Mouse (Mus musculus): ENCODE measurements around the gene Cox6a1. TPM values are rescaled to one million over a fixed set of nuclear protein-coding genes. Genes with fewer than 3 reads are reported as not detected.

Cox6a1 gene
- polyA plus RNA-seq, 1 experiment from 2014 or later: 1,325 TPM

DNA sequence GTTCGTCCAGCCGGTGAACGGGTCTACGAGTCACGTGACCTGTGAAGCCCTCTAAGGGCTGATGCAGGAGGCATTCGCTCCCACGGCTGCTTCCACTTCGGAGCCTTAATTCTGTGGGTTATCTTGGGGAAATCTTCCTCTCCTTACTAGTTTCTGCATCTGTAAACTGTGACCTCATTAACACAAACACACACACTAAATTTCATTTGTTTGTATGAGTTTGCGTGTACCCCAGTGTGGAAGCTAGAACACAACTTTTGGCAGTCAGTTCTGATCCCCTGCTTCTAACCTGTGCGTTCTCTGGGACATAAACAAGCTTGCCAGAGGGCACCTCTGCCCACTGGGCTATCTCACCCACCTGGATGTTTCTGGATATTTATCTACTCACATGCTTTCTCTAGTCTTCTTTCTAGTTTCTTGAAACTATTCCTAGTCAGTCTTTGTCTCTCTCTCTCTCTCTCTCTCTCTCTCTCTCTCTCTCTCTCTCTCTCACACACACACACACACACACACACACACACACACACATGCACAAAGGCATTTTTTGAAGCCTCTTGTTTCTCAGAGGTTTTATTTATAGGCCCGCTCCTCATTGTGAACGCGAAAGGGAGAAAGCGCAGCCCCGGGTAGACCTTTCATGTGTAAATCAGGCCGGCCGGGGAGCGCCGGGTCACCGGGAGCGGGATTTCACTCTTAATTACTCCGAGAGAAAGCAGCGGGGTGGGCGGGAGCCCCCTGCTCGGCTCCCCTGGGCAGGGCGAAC, 24.8 kb upstream of the Cox6a1 start:
- no peak for ATAC-seq (ENCODE audit: insufficient number of reproducible peaks, low FRiP score)
- Histone ChIP-seq H3K9ac (peak overlapping the region; percentile 75), H3K4me1 (replicated peaks) (peaks cover 4% of the 10 kb centered on the region; the same call in 1 of the 2 replicates), H3K27me3 (replicated peaks) (peaks cover 13% of the 10 kb centered on the region), H3K36me3 (no peaks in the 10 kb centered on the region), H3K27ac (ENCODE audit: poor library complexity, severe bottlenecking) (no peak overlapping the region), H3K9me3 (replicated peaks) (no peaks in the 10 kb centered on the region), H3K4me3 (peak overlapping the region; percentile 46), H3K4me2 (peak overlapping the region; percentile 82)
- 20% methylated on average over 26 of the region's 26 CpGs for WGBS

DNA sequence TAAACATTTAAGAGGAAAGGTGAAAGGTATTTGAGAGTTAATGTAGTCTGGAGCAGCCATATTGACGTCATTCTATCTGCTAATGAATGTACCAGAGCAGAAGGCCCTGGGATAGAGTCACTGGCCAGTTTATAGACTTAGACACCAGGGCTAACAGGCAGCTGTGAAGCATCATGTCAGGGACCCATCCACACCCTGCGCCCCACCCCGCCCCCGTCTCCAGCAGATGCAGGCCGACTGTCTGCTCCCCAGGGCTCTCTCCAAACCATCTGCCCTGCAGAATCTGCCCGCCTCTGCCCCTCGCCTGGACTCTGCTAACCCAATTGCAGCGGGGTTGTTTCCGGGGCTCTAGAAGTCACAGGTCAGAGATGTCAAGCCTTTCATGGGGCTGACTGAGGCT, 23.0 kb upstream of the Cox6a1 start:
- Histone ChIP-seq H3K4me3 (no peak overlapping the region), H3K27me3 (replicated peaks) (peaks cover 13% of the 10 kb centered on the region), H3K9me3 (replicated peaks) (no peaks in the 10 kb centered on the region), H3K4me2 (no peak overlapping the region), H3K9ac (no peak overlapping the region), H3K27ac (ENCODE audit: poor library complexity, severe bottlenecking) (no peak overlapping the region), H3K36me3 (no peaks in the 10 kb centered on the region), H3K4me1 (replicated peaks) (peaks cover 4% of the 10 kb centered on the region; the same call in 1 of the 2 replicates)
- ATAC-seq (ENCODE audit: insufficient number of reproducible peaks, low FRiP score): no peak
- WGBS: 37% methylated on average over 9 of the region's 9 CpGs

DNA sequence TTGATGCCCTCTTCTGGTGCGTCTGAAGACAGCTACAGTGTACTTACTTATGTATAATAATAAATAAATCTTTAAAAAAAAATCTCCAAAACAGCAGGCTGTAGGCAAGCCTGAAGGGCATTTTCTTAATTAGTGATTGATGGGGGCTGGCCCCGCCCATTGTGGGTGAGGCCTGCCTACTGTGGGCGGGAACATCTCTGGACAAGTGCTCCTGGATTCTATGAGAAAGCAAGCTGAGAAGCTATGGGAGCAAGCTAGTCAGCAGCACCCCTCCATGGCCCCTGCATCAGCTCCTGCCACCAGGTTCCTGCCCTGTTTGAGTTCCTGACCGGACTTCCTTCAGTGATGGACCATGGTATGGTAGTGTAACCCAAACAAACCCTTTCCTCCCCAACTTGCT, 16.0 kb upstream of the Cox6a1 start:
- Histone ChIP-seq H3K4me2 (no peak overlapping the region), H3K36me3 (no peaks in the 10 kb centered on the region), H3K4me1 (replicated peaks) (no peaks in the 10 kb centered on the region), H3K9ac (no peak overlapping the region), H3K27me3 (replicated peaks) (peaks cover 14% of the 10 kb centered on the region), H3K4me3 (no peak overlapping the region), H3K27ac (ENCODE audit: poor library complexity, severe bottlenecking) (no peak overlapping the region), H3K9me3 (replicated peaks) (no peaks in the 10 kb centered on the region)
- WGBS: 77% methylated on average over 4 of the region's 4 CpGs
- no peak for ATAC-seq (ENCODE audit: insufficient number of reproducible peaks, low FRiP score)

DNA sequence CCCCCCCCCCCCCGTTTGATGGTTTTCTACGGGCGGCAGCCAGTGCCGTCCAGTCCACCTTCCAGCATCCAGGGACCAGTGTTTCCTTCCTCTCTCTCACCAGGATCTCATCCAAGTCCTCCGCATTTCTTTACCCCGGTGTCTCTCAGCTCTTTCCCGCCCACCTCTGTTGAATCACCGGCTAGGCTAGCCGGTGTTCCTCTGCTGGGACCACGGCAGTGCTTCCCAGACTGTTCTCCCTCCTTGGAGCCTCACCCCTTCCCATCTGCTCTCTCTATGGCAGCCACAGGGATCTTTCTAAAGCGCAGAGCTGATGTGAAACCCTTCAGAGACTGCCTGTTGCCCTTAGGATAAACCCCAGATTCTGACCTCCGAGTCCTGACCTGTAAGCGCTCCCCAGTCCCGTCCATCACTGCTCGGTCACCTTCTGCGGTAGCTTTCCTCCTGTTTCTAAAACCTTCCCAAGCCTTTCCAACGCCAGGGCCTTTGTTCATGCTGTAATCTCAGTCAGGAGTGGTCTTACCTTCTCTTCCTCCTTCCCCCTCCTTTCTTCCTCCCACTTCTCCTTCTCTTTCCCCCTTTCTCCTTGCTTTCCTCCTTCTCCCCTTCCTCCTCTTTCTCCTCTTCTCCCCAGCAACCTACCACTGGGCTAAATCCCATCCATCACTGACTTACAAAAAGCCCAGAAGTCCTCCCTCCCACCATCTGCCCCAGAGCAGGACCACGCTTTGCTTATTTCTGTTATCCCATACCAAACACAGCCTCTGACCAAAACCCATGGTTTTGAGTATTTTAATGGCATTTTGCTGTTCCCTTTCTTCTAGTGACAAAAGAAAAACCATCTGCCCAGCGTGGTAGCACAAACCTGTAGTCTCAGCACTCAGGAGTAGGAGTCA, 14.3 kb upstream of the Cox6a1 start:
- Histone ChIP-seq H3K36me3 (no peaks in the 10 kb centered on the region), H3K4me2 (no peak overlapping the region)
- WGBS: 18% methylated on average over 19 of the region's 19 CpGs

DNA sequence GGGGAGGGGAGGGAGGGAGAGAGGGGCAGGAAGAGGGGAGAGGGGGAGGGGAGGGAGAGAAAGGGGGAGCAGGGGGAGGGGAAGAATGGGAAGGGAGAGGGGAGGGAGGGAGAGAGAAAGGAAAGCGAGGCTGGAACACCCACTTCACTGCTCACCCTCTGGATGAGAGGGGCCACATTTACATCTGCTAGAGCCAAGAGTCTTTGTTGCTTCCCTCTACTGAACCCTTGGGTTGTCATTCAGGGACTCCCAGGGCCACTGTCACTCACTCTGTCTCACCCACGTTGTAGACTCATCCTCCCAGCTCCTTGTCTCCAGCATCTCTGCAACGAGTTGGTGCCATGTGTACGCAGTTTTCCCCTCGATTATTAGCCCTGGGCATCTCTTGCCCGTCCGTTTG, 13.4 kb upstream of the Cox6a1 start:
- Histone ChIP-seq H3K27me3 (replicated peaks) (peaks cover 14% of the 10 kb centered on the region), H3K4me2 (no peak overlapping the region), H3K4me3 (no peak overlapping the region), H3K27ac (ENCODE audit: poor library complexity, severe bottlenecking) (no peak overlapping the region), H3K9ac (no peak overlapping the region), H3K9me3 (replicated peaks) (no peaks in the 10 kb centered on the region), H3K36me3 (no peaks in the 10 kb centered on the region), H3K4me1 (replicated peaks) (no peaks in the 10 kb centered on the region)
- ATAC-seq (ENCODE audit: insufficient number of reproducible peaks, low FRiP score): no peak
- 31% methylated on average over 7 of the region's 7 CpGs for WGBS

More for the DNA sequence above, 14.3 kb upstream of the Cox6a1 start:
- Histone ChIP-seq H3K9me3 (replicated peaks) (no peaks in the 10 kb centered on the region), H3K27me3 (replicated peaks) (peaks cover 14% of the 10 kb centered on the region), H3K4me1 (replicated peaks) (no peaks in the 10 kb centered on the region), H3K27ac (ENCODE audit: poor library complexity, severe bottlenecking) (no peak overlapping the region), H3K4me3 (no peak overlapping the region), H3K9ac (no peak overlapping the region)
- ATAC-seq (ENCODE audit: insufficient number of reproducible peaks, low FRiP score): no peak

DNA sequence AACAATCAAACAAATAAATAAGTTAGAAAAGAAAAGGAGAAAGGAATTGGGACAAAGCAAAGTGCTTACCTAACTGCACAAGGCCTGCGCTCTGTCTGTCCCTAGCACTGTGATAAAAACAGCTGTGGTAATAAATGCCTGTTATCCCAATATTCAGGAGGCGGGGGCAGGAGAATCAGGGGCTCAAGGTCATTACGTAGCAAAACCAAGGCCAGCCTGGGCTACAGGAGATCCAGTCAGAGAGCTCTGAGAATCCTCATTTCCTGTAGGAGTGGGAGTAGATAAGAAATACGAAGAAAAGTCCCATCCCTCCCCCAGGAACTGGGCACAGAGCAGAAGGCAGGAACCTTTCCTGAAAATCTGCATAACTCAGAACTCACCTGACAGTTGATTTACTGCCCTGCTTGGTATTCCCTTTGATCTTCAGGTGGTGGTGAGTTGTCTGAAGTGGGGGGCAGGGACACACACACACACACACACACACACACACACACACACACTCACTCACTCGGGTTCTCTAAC, 11.1 kb upstream of the Cox6a1 start:
- no peak overlapping the region for H3K27ac ChIP-seq (ENCODE audit: poor library complexity, severe bottlenecking)
- no peak for ATAC-seq (ENCODE audit: insufficient number of reproducible peaks, low FRiP score)
- H3K4me3 ChIP-seq: no peak overlapping the region
- H3K27me3 ChIP-seq (replicated peaks): peaks cover 14% of the 10 kb centered on the region
- no peaks in the 10 kb centered on the region for H3K36me3 ChIP-seq
- no peaks in the 10 kb centered on the region for H3K4me1 ChIP-seq (replicated peaks)
- no peak overlapping the region for H3K4me2 ChIP-seq
- 52% methylated on average over 5 of the region's 5 CpGs for WGBS
- no peaks in the 10 kb centered on the region for H3K9me3 ChIP-seq (replicated peaks)
- H3K9ac ChIP-seq: no peak overlapping the region

- Histone ChIP-seq H3K9ac (no peak overlapping the region), H3K4me2 (no peak overlapping the region)
- 83% methylated on average over 8 of the region's 8 CpGs for WGBS
Observed at GRCm38 (mm10) chr5:115359438-115359837, 10.7 kb upstream of the Cox6a1 start.

DNA sequence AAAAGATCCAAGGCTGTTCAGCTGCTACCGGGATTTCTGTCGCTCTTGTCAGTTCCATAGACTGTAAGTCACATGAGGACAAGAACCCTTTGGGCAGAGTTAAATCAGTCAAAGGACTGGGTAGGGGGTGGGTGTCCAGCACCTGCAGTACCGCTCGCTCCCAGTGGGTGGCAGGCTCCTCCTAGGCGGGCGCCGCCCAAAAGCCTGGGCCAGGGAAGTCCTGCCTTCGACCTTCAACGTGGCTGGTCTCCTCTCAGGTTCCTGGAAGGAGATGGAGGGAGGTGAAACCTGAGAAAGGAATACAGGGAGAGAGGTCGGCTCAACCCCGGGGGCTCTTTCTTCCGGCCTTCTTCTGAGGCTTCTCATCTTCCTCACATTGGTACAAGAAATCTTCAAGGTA, 10.1 kb upstream of the Cox6a1 start:
- peak; percentile 63; the same call in 1 of the 2 replicates for ATAC-seq (ENCODE audit: insufficient number of reproducible peaks, low FRiP score)
- Histone ChIP-seq H3K4me1 (replicated peaks) (no peaks in the 10 kb centered on the region), H3K4me3 (no peak overlapping the region), H3K27ac (ENCODE audit: poor library complexity, severe bottlenecking) (no peak overlapping the region), H3K4me2 (no peak overlapping the region; the same call in 1 of the 2 replicates), H3K27me3 (replicated peaks) (peaks cover 14% of the 10 kb centered on the region), H3K9ac (no peak overlapping the region), H3K36me3 (no peaks in the 10 kb centered on the region), H3K9me3 (replicated peaks) (no peaks in the 10 kb centered on the region)
- WGBS: 4% methylated on average over 12 of the region's 12 CpGs

More at GRCm38 (mm10) chr5:115359438-115359837, 10.7 kb upstream of the Cox6a1 start:
- Histone ChIP-seq H3K4me3 (no peak overlapping the region), H3K36me3 (no peaks in the 10 kb centered on the region), H3K4me1 (replicated peaks) (no peaks in the 10 kb centered on the region), H3K27ac (ENCODE audit: poor library complexity, severe bottlenecking) (no peak overlapping the region), H3K27me3 (replicated peaks) (peaks cover 14% of the 10 kb centered on the region), H3K9me3 (replicated peaks) (no peaks in the 10 kb centered on the region)
- ATAC-seq (ENCODE audit: insufficient number of reproducible peaks, low FRiP score): no peak

GRCm38 (mm10) chr5:115355070-115355469, 6.3 kb upstream of the Cox6a1 start:
- Histone ChIP-seq H3K9me3 (replicated peaks) (0 out of 2 replicates have a peak, but pooled peaks cover 3% of the 10 kb centered on the region), H3K4me3 (no peak overlapping the region), H3K27ac (ENCODE audit: poor library complexity, severe bottlenecking) (no peak overlapping the region), H3K4me2 (no peak overlapping the region), H3K27me3 (replicated peaks) (no peaks in the 10 kb centered on the region), H3K9ac (no peak overlapping the region), H3K4me1 (replicated peaks) (no peaks in the 10 kb centered on the region), H3K36me3 (no peaks in the 10 kb centered on the region)
- no peak for ATAC-seq (ENCODE audit: insufficient number of reproducible peaks, low FRiP score)
- WGBS: 56% methylated on average over 13 of the region's 13 CpGs

DNA sequence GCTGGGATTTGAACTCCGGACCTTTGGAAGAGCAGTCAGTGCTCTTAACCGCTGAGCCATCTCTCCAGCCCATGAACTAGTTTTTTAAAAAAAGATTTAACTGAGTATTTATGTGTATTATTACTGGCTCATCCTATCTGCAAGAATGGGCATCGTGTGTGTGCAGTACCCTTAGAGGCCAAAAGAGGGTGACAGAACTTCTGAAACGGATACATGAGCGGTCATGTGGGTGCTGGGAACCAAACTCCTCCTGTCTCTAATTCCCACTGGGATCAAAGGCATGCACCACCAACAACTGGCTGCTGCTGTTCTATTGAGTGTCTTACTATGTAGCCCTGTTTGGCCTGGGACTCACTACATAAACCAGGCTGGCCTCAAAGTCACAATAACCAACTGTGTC, 2.6 kb upstream of the Cox6a1 start:
- peaks cover 12% of the 10 kb centered on the region for H3K4me1 ChIP-seq (replicated peaks)
- H3K27me3 ChIP-seq (replicated peaks): no peaks in the 10 kb centered on the region
- 0 out of 2 replicates have a peak, but pooled peaks cover 3% of the 10 kb centered on the region for H3K9me3 ChIP-seq (replicated peaks)
- H3K36me3 ChIP-seq: peaks cover 7% of the 10 kb centered on the region
- no peak overlapping the region for H3K27ac ChIP-seq (ENCODE audit: poor library complexity, severe bottlenecking)
- 76% methylated on average over 5 of the region's 5 CpGs for WGBS
- no peak overlapping the region for H3K9ac ChIP-seq
- ATAC-seq (ENCODE audit: insufficient number of reproducible peaks, low FRiP score): no peak
- H3K4me3 ChIP-seq: no peak overlapping the region
- no peak overlapping the region for H3K4me2 ChIP-seq

GRCm38 (mm10) chr5:115349225-115349555, 409 bp upstream of the Cox6a1 start:
- under 1% methylated on average over 18 of the region's 18 CpGs for WGBS
- Histone ChIP-seq H3K9me3 (replicated peaks) (0 out of 2 replicates have a peak, but pooled peaks cover 3% of the 10 kb centered on the region), H3K27me3 (replicated peaks) (no peaks in the 10 kb centered on the region), H3K36me3 (peaks cover 28% of the 10 kb centered on the region), H3K4me3 (peak overlapping the region; percentile 97), H3K27ac (ENCODE audit: poor library complexity, severe bottlenecking) (peak overlapping the region; percentile 88), H3K4me2 (peak overlapping the region; percentile 93), H3K9ac (peak overlapping the region; percentile 74), H3K4me1 (replicated peaks) (peaks cover 12% of the 10 kb centered on the region)
- peak; percentile 22; the same call in 1 of the 2 replicates for ATAC-seq (ENCODE audit: insufficient number of reproducible peaks, low FRiP score)
